Mouse (Mus musculus): Measurements from ENCODE around the gene A430005L14Rik. TPM values are rescaled to one million over a fixed set of nuclear protein-coding genes. Genes with fewer than 3 reads are reported as not detected.
"Not testable (repeated sequence)": the region's sequence is repeated elsewhere in the genome, so short reads cannot be mapped to it uniquely, and the experiment has no call there.

A430005L14Rik gene
- polyA plus RNA-seq, 2 experiments: 30.3 to 61.5 TPM

DNA sequence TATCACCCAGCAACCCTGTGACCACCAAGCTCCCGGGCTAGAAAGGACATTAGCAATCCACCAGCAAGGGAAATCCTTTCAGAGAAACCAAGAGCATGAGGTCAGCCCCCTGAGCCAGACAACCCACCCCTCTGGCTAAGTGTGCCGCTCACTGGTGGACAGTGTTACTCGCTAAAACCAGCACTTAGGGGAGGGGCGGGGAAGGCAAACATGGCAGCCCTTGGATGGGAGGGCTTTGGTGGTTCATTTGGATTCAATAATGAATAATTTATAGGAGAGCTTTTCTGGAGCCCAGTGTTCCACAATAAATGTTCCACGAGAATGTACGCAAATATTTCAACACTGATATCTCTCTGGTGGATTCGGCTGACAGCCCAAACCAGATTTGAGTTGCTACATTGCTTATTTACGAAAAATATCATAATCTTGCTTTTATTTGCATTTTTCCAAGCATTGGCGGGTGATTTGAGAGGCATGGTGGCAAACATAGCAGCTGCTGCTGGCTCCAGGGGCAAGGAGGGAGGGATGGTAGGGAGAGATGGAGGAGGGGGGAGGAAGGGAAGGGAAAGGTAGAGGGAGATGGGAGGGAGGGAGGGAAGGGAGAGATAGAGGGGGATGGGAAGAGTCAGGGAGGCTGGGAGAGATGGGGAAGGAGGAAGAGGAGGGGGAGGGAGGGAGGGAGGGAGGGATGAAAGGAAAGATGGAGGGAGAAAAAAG lies 36.4 kb upstream of the A430005L14Rik start:
- Histone ChIP-seq H3K4me3 (ENCODE audit: insufficient read depth in 1 of 2, low read depth in 2 of 2, low read length in 2 of 2) (no peak overlapping the region), H3K27me3 (ENCODE audit: control insufficient read depth, insufficient read depth, low read length) (no peaks in the 10 kb centered on the region), H3K4me2 (ENCODE audit: low read depth) (no peak overlapping the region), H3K36me3 (replicated peaks; ENCODE audit: control insufficient read depth, insufficient read depth, low read depth) (no peaks in the 10 kb centered on the region), H3K27ac (no peak overlapping the region), H3K9ac (replicated peaks) (no peak overlapping the region), H3K4me1 (replicated peaks; ENCODE audit: control insufficient read depth in 2 of 2, insufficient read depth in 2 of 2, low read length in 1 of 2) (no peaks in the 10 kb centered on the region), H3K9me3 (ENCODE audit: control insufficient read depth, low read length) (no peaks in the 10 kb centered on the region)
- DNase-seq (ENCODE audit: low read depth in 3 of 3, low spot score in 3 of 3): no peak
- no peak for TF ChIP-seq CTCF (IDR thresholded peaks at IDR 0.05; ENCODE audit: low read depth)
- no peak for TF ChIP-seq EP300 (IDR thresholded peaks at IDR 0.05; ENCODE audit: low read depth)
- 47% methylated on average over 9 of the region's 9 CpGs for WGBS (ENCODE audit: insufficient replicate concordance)
- ATAC-seq (ENCODE audit: insufficient read depth): no peak

DNA sequence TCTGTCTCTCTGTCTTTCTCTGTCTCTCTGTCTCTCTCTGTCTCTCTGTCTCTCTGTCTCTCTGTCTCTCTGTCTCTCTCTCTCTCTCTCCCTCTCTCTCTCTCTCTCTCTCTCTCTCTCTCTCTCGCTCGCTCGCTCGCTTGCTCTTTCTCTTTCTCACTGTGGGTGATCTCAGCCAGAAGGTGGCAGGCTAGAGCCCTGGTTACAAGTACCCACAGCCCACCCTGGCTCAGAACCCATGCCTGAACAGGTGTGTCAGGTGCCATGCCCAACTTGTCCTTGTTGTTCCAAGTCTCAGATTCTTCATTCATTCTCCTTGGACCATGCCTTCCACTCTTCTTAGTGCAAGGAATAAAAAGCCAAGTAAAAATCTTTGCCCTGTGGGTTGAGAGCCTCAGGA lies 34.9 kb upstream of the A430005L14Rik start:
- not testable (repeated sequence) for H3K36me3 ChIP-seq (replicated peaks; ENCODE audit: control insufficient read depth, insufficient read depth, low read depth); H3K4me1 ChIP-seq (replicated peaks; ENCODE audit: control insufficient read depth in 2 of 2, insufficient read depth in 2 of 2, low read length in 1 of 2); H3K4me3 ChIP-seq (ENCODE audit: insufficient read depth in 1 of 2, low read depth in 2 of 2, low read length in 2 of 2); H3K27ac ChIP-seq; H3K9ac ChIP-seq (replicated peaks); H3K27me3 ChIP-seq (ENCODE audit: control insufficient read depth, insufficient read depth, low read length); H3K9me3 ChIP-seq (ENCODE audit: control insufficient read depth, low read length); H3K4me2 ChIP-seq (ENCODE audit: low read depth); DNase-seq (ENCODE audit: low read depth in 3 of 3, low spot score in 3 of 3); ATAC-seq (ENCODE audit: insufficient read depth)
- TF ChIP-seq CTCF (IDR thresholded peaks at IDR 0.05; ENCODE audit: low read depth): peak; percentile 37
- 28% methylated on average over 4 of the region's 4 CpGs for WGBS (ENCODE audit: insufficient replicate concordance)

DNA sequence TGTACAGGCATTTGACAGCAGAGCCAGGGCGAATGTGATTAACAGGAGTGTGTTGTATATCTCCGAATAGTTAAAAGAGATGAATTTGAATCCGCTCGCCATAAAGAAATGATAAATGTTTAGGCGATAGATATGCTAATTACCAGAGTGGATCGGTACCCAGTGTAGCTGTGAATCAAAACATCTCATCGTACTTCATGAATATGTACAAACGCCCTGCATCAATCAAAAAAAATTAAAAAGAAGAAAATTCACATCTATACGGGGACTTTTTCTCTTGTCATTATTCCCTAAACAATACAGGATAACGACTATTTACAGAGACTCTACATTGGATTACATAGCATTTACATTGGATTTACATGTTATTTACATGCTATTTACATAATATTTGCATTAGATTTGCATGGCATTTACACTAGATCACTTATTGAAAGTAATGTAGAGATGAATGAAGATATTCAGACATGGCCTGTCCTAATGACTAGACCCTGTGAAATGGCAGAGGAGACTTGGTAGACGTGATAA lies 28.2 kb upstream of the A430005L14Rik start:
- WGBS (ENCODE audit: insufficient replicate concordance): 67% methylated on average over 11 of the region's 11 CpGs
- no peaks in the 10 kb centered on the region for H3K9me3 ChIP-seq (ENCODE audit: control insufficient read depth, low read length)
- DNase-seq (ENCODE audit: low read depth in 3 of 3, low spot score in 3 of 3) (no peak), ATAC-seq (ENCODE audit: insufficient read depth) (no peak)
- no peaks in the 10 kb centered on the region for H3K36me3 ChIP-seq (replicated peaks; ENCODE audit: control insufficient read depth, insufficient read depth, low read depth)
- TF ChIP-seq EP300 (IDR thresholded peaks at IDR 0.05; ENCODE audit: low read depth): no peak
- TF ChIP-seq CTCF (IDR thresholded peaks at IDR 0.05; ENCODE audit: low read depth): no peak
- H3K27ac ChIP-seq: no peak overlapping the region
- no peak overlapping the region for H3K4me3 ChIP-seq (ENCODE audit: insufficient read depth in 1 of 2, low read depth in 2 of 2, low read length in 2 of 2)
- no peaks in the 10 kb centered on the region for H3K4me1 ChIP-seq (replicated peaks; ENCODE audit: control insufficient read depth in 2 of 2, insufficient read depth in 2 of 2, low read length in 1 of 2)
- no peaks in the 10 kb centered on the region for H3K27me3 ChIP-seq (ENCODE audit: control insufficient read depth, insufficient read depth, low read length)
- H3K9ac ChIP-seq (replicated peaks): no peak overlapping the region
- H3K4me2 ChIP-seq (ENCODE audit: low read depth): no peak overlapping the region

DNA sequence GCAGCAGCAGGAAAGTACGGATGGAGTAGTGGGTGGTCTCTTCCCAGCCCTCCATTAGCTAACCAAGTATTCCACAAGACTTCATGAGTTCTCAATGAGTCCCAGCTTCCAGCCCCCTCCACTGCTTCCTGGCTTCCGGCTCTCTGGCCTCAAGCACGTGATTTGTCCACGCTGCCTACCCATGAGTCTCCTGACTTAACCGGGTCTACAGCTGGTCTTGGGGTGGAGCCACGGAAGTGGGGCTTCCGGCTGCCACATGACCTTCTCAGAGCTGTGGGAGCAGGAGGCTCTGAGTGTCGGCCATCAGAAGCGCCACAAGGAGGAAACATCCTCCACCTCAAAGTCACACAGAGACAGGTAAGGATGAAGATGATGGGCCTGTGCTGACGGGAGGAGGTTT lies 27.6 kb upstream of the A430005L14Rik start:
- Histone ChIP-seq H3K27me3 (ENCODE audit: control insufficient read depth, insufficient read depth, low read length) (no peaks in the 10 kb centered on the region), H3K9me3 (ENCODE audit: control insufficient read depth, low read length) (no peaks in the 10 kb centered on the region), H3K4me2 (ENCODE audit: low read depth) (no peak overlapping the region), H3K36me3 (replicated peaks; ENCODE audit: control insufficient read depth, insufficient read depth, low read depth) (no peaks in the 10 kb centered on the region), H3K4me1 (replicated peaks; ENCODE audit: control insufficient read depth in 2 of 2, insufficient read depth in 2 of 2, low read length in 1 of 2) (no peaks in the 10 kb centered on the region), H3K4me3 (ENCODE audit: insufficient read depth in 1 of 2, low read depth in 2 of 2, low read length in 2 of 2) (no peak overlapping the region), H3K27ac (no peak overlapping the region), H3K9ac (replicated peaks) (no peak overlapping the region)
- WGBS (ENCODE audit: insufficient replicate concordance): 53% methylated on average over 10 of the region's 10 CpGs
- DNase-seq (ENCODE audit: low read depth in 3 of 3, low spot score in 3 of 3): no peak
- ATAC-seq (ENCODE audit: insufficient read depth): no peak
- no peak for TF ChIP-seq EP300 (IDR thresholded peaks at IDR 0.05; ENCODE audit: low read depth)
- no peak for TF ChIP-seq CTCF (IDR thresholded peaks at IDR 0.05; ENCODE audit: low read depth)

DNA sequence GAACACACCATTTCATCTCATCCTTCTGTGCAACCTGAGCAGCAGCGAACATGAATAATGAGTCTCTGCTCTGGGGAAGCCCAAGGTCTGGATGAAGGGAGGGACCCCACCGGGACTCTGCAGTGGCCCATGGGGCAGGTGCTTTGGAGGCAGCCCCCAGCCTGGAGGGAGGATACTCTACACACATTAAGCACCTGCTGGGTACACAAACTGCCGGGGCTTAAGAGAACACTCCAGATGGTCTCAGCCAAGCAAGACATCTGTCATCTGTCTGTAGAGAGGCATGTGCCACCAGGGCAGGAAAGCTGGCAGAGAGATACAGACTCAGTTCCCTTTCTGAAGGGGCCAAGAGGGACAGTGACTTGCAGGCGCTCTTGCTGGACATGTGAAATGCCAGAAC lies 27.1 kb upstream of the A430005L14Rik start:
- no peaks in the 10 kb centered on the region for H3K27me3 ChIP-seq (ENCODE audit: control insufficient read depth, insufficient read depth, low read length)
- no peak overlapping the region for H3K4me3 ChIP-seq (ENCODE audit: insufficient read depth in 1 of 2, low read depth in 2 of 2, low read length in 2 of 2)
- ATAC-seq (ENCODE audit: insufficient read depth): no peak
- H3K4me2 ChIP-seq (ENCODE audit: low read depth): no peak overlapping the region
- H3K4me1 ChIP-seq (replicated peaks; ENCODE audit: control insufficient read depth in 2 of 2, insufficient read depth in 2 of 2, low read length in 1 of 2): no peaks in the 10 kb centered on the region
- no peaks in the 10 kb centered on the region for H3K36me3 ChIP-seq (replicated peaks; ENCODE audit: control insufficient read depth, insufficient read depth, low read depth)
- H3K27ac ChIP-seq: no peak overlapping the region
- H3K9me3 ChIP-seq (ENCODE audit: control insufficient read depth, low read length): no peaks in the 10 kb centered on the region
- WGBS (ENCODE audit: insufficient replicate concordance): 43% methylated on average over 4 of the region's 4 CpGs
- DNase-seq (ENCODE audit: low read depth in 3 of 3, low spot score in 3 of 3): no peak
- TF ChIP-seq EP300 (IDR thresholded peaks at IDR 0.05; ENCODE audit: low read depth) (no peak), CTCF (IDR thresholded peaks at IDR 0.05; ENCODE audit: low read depth) (no peak)
- no peak overlapping the region for H3K9ac ChIP-seq (replicated peaks)

Data from liver, embryonic 14.5 days (tissue).